Mouse (Mus musculus): ENCODE measurements around the gene Cdh23.

The Cdh23 gene

GRCm38 (mm10) chr10:60574851-60575250 lies 121.4 kb downstream of the Cdh23 start:
- DNase-seq, result no peak

GRCm38 (mm10) chr10:60571491-60571890 lies 124.8 kb downstream of the Cdh23 start:
- DNase-seq, result no peak

GRCm38 (mm10) chr10:60566369-60567037 lies 129.8 kb downstream of the Cdh23 start:
- DNase-seq, result no peak

- DNase-seq, result no peak
Observed at GRCm38 (mm10) chr10:60564136-60564535, 132.2 kb downstream of the Cdh23 start.

GRCm38 (mm10) chr10:60562946-60563345 lies 133.3 kb downstream of the Cdh23 start:
- DNase-seq, result no peak

- DNase-seq, result peak in 1 of 2 experiments; percentile 32
Observed at GRCm38 (mm10) chr10:60558491-60558927, 137.8 kb downstream of the Cdh23 start.

GRCm38 (mm10) chr10:60552951-60553635 lies 143.2 kb downstream of the Cdh23 start:
- DNase-seq, result no peak

GRCm38 (mm10) chr10:60539164-60539914 lies 157.0 kb downstream of the Cdh23 start:
- no peak for DNase-seq

- peak; percentile 51 to 61 for DNase-seq
Observed at GRCm38 (mm10) chr10:60536098-60536811, 160.0 kb downstream of the Cdh23 start.

GRCm38 (mm10) chr10:60532502-60532901 lies 163.8 kb downstream of the Cdh23 start:
- DNase-seq, result no peak

- DNase-seq, result peak; percentile 39 to 57
Observed at GRCm38 (mm10) chr10:60531349-60531748, 164.9 kb downstream of the Cdh23 start.

- no peak for DNase-seq
Observed at GRCm38 (mm10) chr10:60530633-60531032, 165.7 kb downstream of the Cdh23 start.

GRCm38 (mm10) chr10:60527949-60528348 lies 168.3 kb downstream of the Cdh23 start:
- no peak for DNase-seq

GRCm38 (mm10) chr10:60525081-60525480 lies 171.2 kb downstream of the Cdh23 start:
- DNase-seq, result no peak

- no peak for DNase-seq
Observed at GRCm38 (mm10) chr10:60516286-60516685, 180.0 kb downstream of the Cdh23 start.

GRCm38 (mm10) chr10:60498538-60498937 lies 197.8 kb downstream of the Cdh23 start:
- DNase-seq, result no peak

GRCm38 (mm10) chr10:60495070-60495469 lies 201.2 kb downstream of the Cdh23 start:
- peak; percentile 5 to 30 for DNase-seq

- DNase-seq, result no peak
Observed at GRCm38 (mm10) chr10:60491538-60491937, 204.8 kb downstream of the Cdh23 start.

GRCm38 (mm10) chr10:60481381-60481780 lies 214.9 kb downstream of the Cdh23 start:
- DNase-seq, result no peak

GRCm38 (mm10) chr10:60474549-60474948 lies 221.7 kb downstream of the Cdh23 start:
- DNase-seq, result no peak

GRCm38 (mm10) chr10:60473782-60474322 lies 222.4 kb downstream of the Cdh23 start:
- DNase-seq, result no peak

- peak; percentile 35 to 54 for DNase-seq
Observed at GRCm38 (mm10) chr10:60467752-60468151, 228.5 kb downstream of the Cdh23 start.
